Mouse (Mus musculus) embryonic facial prominence, embryonic 14.5 days (tissue): ENCODE data around the gene Bicd2. TPM values are rescaled to one million over a fixed set of nuclear protein-coding genes. Genes with fewer than 3 reads are reported as not detected.

Experiments used
- ATAC-seq: fragments of 200-750 bp; cut with Nextera tagmentation; 2 replicates; pipeline ENCODE4 v1.8.0; 2017; ENCODE audit warnings: low read depth, moderate number of reproducible peaks, moderate TSS enrichment
- DNase-seq: peaks from one replicate; pipeline ENCODE4 v3.0.0-alpha.2; 2015; ENCODE audit warnings: low spot score
- H3K27ac ChIP-seq: fragments of 300-500 bp; sonication (generic); replicated peaks from 2 replicates; pipeline ENCODE4 v1.5.1; 2014; ENCODE audit warnings: low read depth, mild to moderate bottlenecking, low read length, moderate library complexity
- H3K27me3 ChIP-seq: fragments of 300-500 bp; sonication (generic); replicated peaks from 2 replicates; pipeline ENCODE4 v1.6.1; 2014; ENCODE audit warnings: low read length; ENCODE audit not compliant: control insufficient read depth, insufficient read depth
- H3K36me3 ChIP-seq: fragments of 300-500 bp; sonication (generic); 2 replicates; pipeline ENCODE4 v1.6.1; 2014; ENCODE audit warnings: low read length, mixed read lengths; ENCODE audit not compliant: control insufficient read depth, insufficient read depth
- H3K4me1 ChIP-seq: fragments of 300-500 bp; sonication (generic); 2 replicates; pipeline ENCODE4 v1.6.1; 2014; ENCODE audit warnings: antibody characterized with exemption, low read length; ENCODE audit not compliant: control insufficient read depth, insufficient read depth
- H3K4me2 ChIP-seq: fragments of 300-500 bp; sonication (generic); 2 replicates; pipeline ENCODE4 v1.6.1; 2014; ENCODE audit warnings: low read depth, mild to moderate bottlenecking, low read length, moderate library complexity, mixed read lengths
- H3K4me3 ChIP-seq: fragments of 300-500 bp; sonication (generic); 2 replicates; pipeline ENCODE4 v1.5.1; 2014; ENCODE audit warnings: low read depth, mild to moderate bottlenecking, low read length
- H3K9ac ChIP-seq: fragments of 300-500 bp; sonication (generic); 2 replicates; pipeline ENCODE4 v1.6.1; 2014; ENCODE audit warnings: low read depth, mild to moderate bottlenecking, low read length, moderate library complexity, mixed read lengths
- H3K9me3 ChIP-seq: fragments of 300-500 bp; sonication (generic); 2 replicates; pipeline ENCODE4 v1.6.1; 2016; ENCODE audit warnings: low read length; ENCODE audit not compliant: control insufficient read depth
- WGBS: fragments of 180-500 bp; shearing (Covaris S2); extraction: QIAGEN DNeasy Blood & Tissue Kit; methylation state at CpG from one replicate; pipeline ENCODE4 v1.1.7; 2014; 5-methylcytosine and 5-hydroxymethylcytosine counted together
- polyA plus RNA-seq: library from polyadenylated mRNA; unstranded; fragments of >200 nt; fragmentation: Nextera tagmentation; extraction: Ambion mirVana; gene quantifications from 2 replicates; pipeline ENCODE4 v1.2.1, GENCODE M21; 2014

Gene Bicd2
- polyA plus RNA-seq, 1 experiment from 2014 or later, result 37.1 TPM

- Histone ChIP-seq H3K9ac (peak within 1 kb of the TSS; percentile 83), H3K4me3 (peak within 1 kb of the TSS; percentile 91), H3K27me3 (no peaks in the 10 kb centered on the region), H3K9me3 (no peaks in the 10 kb centered on the region), H3K36me3 (no peaks in the 10 kb centered on the region), H3K27ac (peak within 1 kb of the TSS; percentile 89), H3K4me1 (peaks cover 22% of the 10 kb centered on the region), H3K4me2 (peak within 1 kb of the TSS; percentile 92)
- peak; percentile 99 for ATAC-seq
- under 1% methylated on average over 42 of the region's 69 CpGs for WGBS
- peak; percentile 99 for DNase-seq
Observed at GRCm38 (mm10) chr13:49420754-49421605, 79.6 kb downstream of the Bicd2 start, which contains the start of gene Ippk. Gene Ippk, plus strand, starts transcription at chr13:49421249.

GRCm38 (mm10) chr13:49421606-49421917 lies 80.2 kb downstream of the Bicd2 start:
- WGBS, result 4% methylated on average over 15 of the region's 15 CpGs
- ATAC-seq (no peak; the same call in 1 of the 2 replicates), DNase-seq (peak; percentile 22)
- peak overlapping the region; percentile 92 for H3K4me2 ChIP-seq
- H3K9me3 ChIP-seq, result no peaks in the 10 kb centered on the region
- H3K27me3 ChIP-seq, result no peaks in the 10 kb centered on the region
- H3K4me3 ChIP-seq, result peak overlapping the region; percentile 91
- H3K9ac ChIP-seq, result peak overlapping the region; percentile 83
- H3K27ac ChIP-seq, result peak overlapping the region; percentile 89; the same call in 1 of the 2 replicates
- H3K4me1 ChIP-seq, result peaks cover 22% of the 10 kb centered on the region
- H3K36me3 ChIP-seq, result no peaks in the 10 kb centered on the region

GRCm38 (mm10) chr13:49421959-49422358 lies 80.6 kb downstream of the Bicd2 start:
- H3K9ac ChIP-seq, result peak overlapping the region; percentile 83
- H3K4me2 ChIP-seq, result peak overlapping the region; percentile 92
- H3K4me3 ChIP-seq, result peak overlapping the region; percentile 91
- peaks cover 22% of the 10 kb centered on the region for H3K4me1 ChIP-seq
- no peak for DNase-seq
- no peaks in the 10 kb centered on the region for H3K9me3 ChIP-seq
- H3K36me3 ChIP-seq, result no peaks in the 10 kb centered on the region
- 27% methylated on average over 4 of the region's 4 CpGs for WGBS
- no peak for ATAC-seq
- no peak overlapping the region for H3K27ac ChIP-seq
- H3K27me3 ChIP-seq, result no peaks in the 10 kb centered on the region

GRCm38 (mm10) chr13:49426736-49427135 lies 85.4 kb downstream of the Bicd2 start:
- 87% methylated on average over 3 of the region's 3 CpGs for WGBS
- no peak overlapping the region for H3K27ac ChIP-seq
- no peak for ATAC-seq
- no peak overlapping the region for H3K4me2 ChIP-seq
- no peak overlapping the region for H3K4me3 ChIP-seq
- H3K36me3 ChIP-seq, result no peaks in the 10 kb centered on the region
- peaks cover 17% of the 10 kb centered on the region for H3K4me1 ChIP-seq
- no peak for DNase-seq
- no peaks in the 10 kb centered on the region for H3K27me3 ChIP-seq
- H3K9me3 ChIP-seq, result no peaks in the 10 kb centered on the region
- H3K9ac ChIP-seq, result no peak overlapping the region

GRCm38 (mm10) chr13:49428042-49428675 lies 86.8 kb downstream of the Bicd2 start:
- H3K4me3 ChIP-seq, result no peak overlapping the region
- H3K4me2 ChIP-seq, result no peak overlapping the region
- DNase-seq (no peak), ATAC-seq (no peak)
- WGBS, result 91% methylated on average over 1 of the region's 1 CpGs
- no peaks in the 10 kb centered on the region for H3K27me3 ChIP-seq
- peaks cover 10% of the 10 kb centered on the region; the same call in 1 of the 2 replicates for H3K36me3 ChIP-seq
- H3K9me3 ChIP-seq, result no peaks in the 10 kb centered on the region
- peaks cover 3% of the 10 kb centered on the region; the same call in 1 of the 2 replicates for H3K4me1 ChIP-seq
- no peak overlapping the region for H3K9ac ChIP-seq
- H3K27ac ChIP-seq, result no peak overlapping the region

GRCm38 (mm10) chr13:49430529-49430928 lies 89.1 kb downstream of the Bicd2 start:
- no peak for ATAC-seq
- Histone ChIP-seq H3K9ac (no peak overlapping the region), H3K4me1 (no peaks in the 10 kb centered on the region), H3K4me3 (no peak overlapping the region), H3K36me3 (peaks cover 21% of the 10 kb centered on the region), H3K9me3 (no peaks in the 10 kb centered on the region), H3K4me2 (no peak overlapping the region), H3K27me3 (no peaks in the 10 kb centered on the region), H3K27ac (no peak overlapping the region)
- WGBS, result 68% methylated on average over 4 of the region's 4 CpGs
- DNase-seq, result no peak

DNA sequence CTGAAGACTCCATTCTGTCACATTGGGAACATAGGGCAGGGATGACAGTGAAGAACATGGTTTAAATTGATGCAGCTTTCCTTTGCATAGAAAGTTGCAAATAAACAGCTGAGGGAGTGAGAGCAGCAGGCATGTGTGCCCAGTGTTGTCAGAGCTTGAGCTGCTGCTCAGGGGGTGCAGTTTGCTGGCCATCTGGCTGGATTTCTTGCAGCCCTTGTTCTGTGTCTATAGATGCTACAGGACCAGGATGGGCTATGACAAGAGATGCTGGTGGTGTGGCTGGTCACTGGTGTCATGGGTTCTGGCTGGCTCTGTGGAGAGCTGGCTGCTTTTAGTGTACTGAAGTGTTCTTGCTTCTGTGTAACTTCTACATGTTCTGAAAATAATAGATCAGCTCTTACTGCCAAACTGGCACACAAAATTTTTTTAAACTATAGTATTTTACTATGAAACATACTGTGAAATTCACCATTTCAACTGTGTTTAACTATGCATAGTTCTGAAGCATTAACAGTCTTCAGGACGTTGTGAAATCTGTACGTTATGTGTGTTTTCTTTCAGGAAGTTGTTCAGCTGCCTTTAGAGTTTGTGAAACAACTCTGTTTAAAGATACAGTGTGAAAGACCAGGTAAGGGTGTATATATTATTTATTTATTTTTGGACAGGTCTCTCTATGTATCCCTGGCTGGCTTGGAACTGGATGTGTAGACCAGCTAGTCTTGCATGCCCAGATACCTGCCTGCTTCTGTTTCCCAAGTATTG lies 92.1 kb downstream of the Bicd2 start:
- Histone ChIP-seq H3K27ac (no peak overlapping the region), H3K4me3 (no peak overlapping the region), H3K36me3 (peaks cover 49% of the 10 kb centered on the region), H3K4me1 (no peaks in the 10 kb centered on the region), H3K9ac (no peak overlapping the region), H3K27me3 (no peaks in the 10 kb centered on the region), H3K9me3 (no peaks in the 10 kb centered on the region), H3K4me2 (no peak overlapping the region)
- ATAC-seq (no peak), DNase-seq (no peak)
- WGBS, result 91% methylated on average over 2 of the region's 2 CpGs

- no peak for ATAC-seq
Observed at GRCm38 (mm10) chr13:49435745-49436144, 94.4 kb downstream of the Bicd2 start.

More at GRCm38 (mm10) chr13:49435745-49436144, 94.4 kb downstream of the Bicd2 start:
- Histone ChIP-seq H3K27me3 (no peaks in the 10 kb centered on the region), H3K4me3 (no peak overlapping the region), H3K4me1 (no peaks in the 10 kb centered on the region), H3K36me3 (peaks cover 49% of the 10 kb centered on the region), H3K27ac (no peak overlapping the region), H3K9me3 (no peaks in the 10 kb centered on the region), H3K4me2 (no peak overlapping the region), H3K9ac (no peak overlapping the region)
- 100% methylated on average over 1 of the region's 1 CpGs for WGBS
- no peak for DNase-seq
